Mouse (Mus musculus) inflammation-experienced regulatory T-cells (primary cell): ENCODE measurements around the gene Cdc20. TPM values are rescaled to one million over a fixed set of nuclear protein-coding genes. Genes with fewer than 3 reads are reported as not detected.

Experiments used
- polyA plus RNA-seq, 2 experiments: library from polyadenylated mRNA; unstranded; fragments of 100-300 nt; shearing (Covaris generic); gene quantifications; one replicate each; pipeline ENCODE4 v1.2.1; 2017

The Cdc20 gene
- 1 to 10 TPM; 7.9 to 8.7 TPM for polyA plus RNA-seq

GRCm38 (mm10) chr4:118436820-118437603 lies at the start of gene Cdc20:
Cdc20 (minus strand) TSS chr4:118437352.

GRCm38 (mm10) chr4:118457345-118457975 lies 20.3 kb upstream of the Cdc20 start, which contains the start of gene Mpl:
Mpl (minus strand) TSS chr4:118457513.

GRCm38 (mm10) chr4:118427768-118428451 lies 9.2 kb downstream of the Cdc20 start, which contains the start of gene Elovl1:
Elovl1 (plus strand) TSS chr4:118428093.

GRCm38 (mm10) chr4:118409142-118409900 lies 27.8 kb downstream of the Cdc20 start, which contains the start of the genes Szt2 and Med8:
Szt2 (minus strand) TSS chr4:118409273.
Med8 (plus strand) TSS chr4:118409337.

Other genes with a start within 250 kb of the Cdc20 start
- 1 to 10 TPM in 1 of 2 experiments, under 1 TPM in 1; 0.57 to 2.4 TPM for gene Ptprf, start 145.9 kb downstream of the Cdc20 start, polyA plus RNA-seq
- 10 to 100 TPM; 12.9 to 13.0 TPM for gene Szt2, start 28.1 kb downstream of the Cdc20 start, polyA plus RNA-seq
- gene Med8, start 28.0 kb downstream of the Cdc20 start, polyA plus RNA-seq: 100 to 1,000 TPM in 1 of 2 experiments, 10 to 100 TPM in 1; 97.0 to 116 TPM
- 100 to 1,000 TPM; 138 to 167 TPM for gene Elovl1, start 9.3 kb downstream of the Cdc20 start, polyA plus RNA-seq
- gene Mpl, start 20.2 kb upstream of the Cdc20 start, polyA plus RNA-seq: under 1 TPM; 0.14 to 0.40 TPM
- under 1 TPM in 1 of 2 experiments, not detected in 1; 0.59 TPM for gene Tie1, start 52.7 kb upstream of the Cdc20 start, polyA plus RNA-seq
- gene 2610528J11Rik, start 89.6 kb upstream of the Cdc20 start, polyA plus RNA-seq: under 1 TPM in 1 of 2 experiments, not detected in 1; 0.17 TPM
- gene Tmem125, start 106.7 kb upstream of the Cdc20 start, polyA plus RNA-seq: under 1 TPM in 1 of 2 experiments, not detected in 1; 0.28 TPM
- under 1 TPM; 0.08 to 0.42 TPM for gene Cfap57, start 183.4 kb upstream of the Cdc20 start, polyA plus RNA-seq
- 100 to 1,000 TPM; 149 to 167 TPM for gene Ebna1bp2, start 183.4 kb upstream of the Cdc20 start, polyA plus RNA-seq
- not detected for gene Olfr62, start 221.6 kb upstream of the Cdc20 start, polyA plus RNA-seq